Comparison of ENCODE assay signal across 31 mouse cellular contexts in genomic region chr2:69341506-69341905, GRCm38 (mm10). TPM values are rescaled to one million over a fixed set of nuclear protein-coding genes. Genes with fewer than 3 reads are reported as not detected.
A peak's percentile ranks its signal among the peaks of the same experiment; 100 is the strongest.
DNase-seq lines count a peak whose midpoint lies in the region; ATAC-seq lines count a peak whose summit lies in the region.
"Had no signal": no experiment of that assay in that cellular context is flagged by ENCODE, and none has a peak within 500 bp of the region (broad histone marks: within the 10 kb centered on the region; RNA-seq: fewer than 3 reads in every experiment).

No protein-coding gene starts in this region.

- H3K27me3 ChIP-seq in liver, embryonic 13.5 days = no peaks in the 10 kb centered on the region
- no peaks in the 10 kb centered on the region for H3K27me3 ChIP-seq in liver, embryonic 11.5 days (replicated peaks; ENCODE audit: control insufficient read depth, insufficient read depth, low read length)
- H3K27me3 ChIP-seq in liver, embryonic 15.5 days = no peaks in the 10 kb centered on the region
- no peaks in the 10 kb centered on the region for H3K27me3 ChIP-seq in forebrain, embryonic 13.5 days
- H3K27me3 ChIP-seq: embryonic facial prominence, embryonic 13.5 days; forebrain, embryonic 12.5 days; heart, embryonic 13.5 days had no signal

- WGBS in liver, embryonic 13.5 days (ENCODE audit: insufficient replicate concordance) = 79% methylated on average over 6 of the region's 6 CpGs
- 86% methylated on average over 6 of the region's 6 CpGs for WGBS in liver, embryonic 11.5 days
- WGBS in liver, embryonic 15.5 days (ENCODE audit: insufficient replicate concordance) = 69% methylated on average over 6 of the region's 6 CpGs
- WGBS in forebrain, embryonic 13.5 days = 89% methylated on average over 6 of the region's 6 CpGs

- H3K36me3 ChIP-seq in liver, embryonic 13.5 days = no peaks in the 10 kb centered on the region
- no peaks in the 10 kb centered on the region for H3K36me3 ChIP-seq in liver, embryonic 11.5 days (ENCODE audit: control insufficient read depth, insufficient read depth, low read length)
- no peaks in the 10 kb centered on the region for H3K36me3 ChIP-seq in liver, embryonic 15.5 days (replicated peaks)
- no peaks in the 10 kb centered on the region for H3K36me3 ChIP-seq in forebrain, embryonic 13.5 days (ENCODE audit: poor library complexity, severe bottlenecking)
- H3K36me3 ChIP-seq: embryonic facial prominence, embryonic 10.5 days; embryonic facial prominence, embryonic 13.5 days; forebrain, embryonic 12.5 days; heart, embryonic 10.5 days; heart, embryonic 13.5 days had no signal

- DNase-seq in heart, adult 11 months = peak; percentile 76
- DNase-seq in heart, adult 8-10 months (ENCODE audit: low spot score) = no peak
- DNase-seq in liver, embryonic 13.5 days = no peak
- no peak for DNase-seq in liver, embryonic 11.5 days (ENCODE audit: low spot score)
- DNase-seq: adrenal gland, adult 8-10 months; adrenal gland, postnatal 25 days; cerebellum, adult 11-12 months; cerebellum, adult 8-10 months; cerebellum, postnatal 10 days; cerebellum, postnatal 36 days; embryo, embryonic 11 days; gastrocnemius, adult 2 months; gastrocnemius, postnatal 14 days; heart, adult 18-20 months; heart, postnatal 14 days; heart, postnatal 4 days had no signal

- no peak for ATAC-seq in liver, embryonic 13.5 days (ENCODE audit: low read depth)
- no peak for ATAC-seq in liver, embryonic 11.5 days (replicated peaks; ENCODE audit: low FRiP score)
- ATAC-seq in liver, embryonic 15.5 days (ENCODE audit: insufficient read depth) = no peak
- ATAC-seq in forebrain, embryonic 13.5 days = no peak
- ATAC-seq: activated CD4-positive, CD25-positive, alpha-beta regulatory T cell, adult 4 months; forebrain, embryonic 16.5 days; hindbrain, postnatal 0 days had no signal

- H3K4me1 ChIP-seq in liver, embryonic 13.5 days (replicated peaks) = peaks cover 2% of the 10 kb centered on the region; the same call in 1 of the 2 replicates
- H3K4me1 ChIP-seq in liver, embryonic 11.5 days (replicated peaks; ENCODE audit: control insufficient read depth, insufficient read depth, low read length) = no peaks in the 10 kb centered on the region; the same call in 1 of the 2 replicates
- no peaks in the 10 kb centered on the region for H3K4me1 ChIP-seq in liver, embryonic 15.5 days (replicated peaks)
- H3K4me1 ChIP-seq in forebrain, embryonic 13.5 days = no peaks in the 10 kb centered on the region
- H3K4me1 ChIP-seq: embryonic facial prominence, embryonic 10.5 days; embryonic facial prominence, embryonic 13.5 days; forebrain, embryonic 12.5 days; heart, embryonic 10.5 days; heart, embryonic 13.5 days had no signal

- no peak overlapping the region for H3K9ac ChIP-seq in liver, embryonic 13.5 days
- no peak overlapping the region for H3K9ac ChIP-seq in liver, embryonic 11.5 days (ENCODE audit: low read depth, low read length)
- no peak overlapping the region for H3K9ac ChIP-seq in liver, embryonic 15.5 days
- H3K9ac ChIP-seq in forebrain, embryonic 13.5 days = no peak overlapping the region
- H3K9ac ChIP-seq: embryonic facial prominence, embryonic 13.5 days; forebrain, embryonic 12.5 days; heart, embryonic 13.5 days; hindbrain, embryonic 14.5 days had no signal

- H3K4me3 ChIP-seq in liver, embryonic 13.5 days (replicated peaks) = no peak overlapping the region
- no peak overlapping the region for H3K4me3 ChIP-seq in liver, embryonic 11.5 days (ENCODE audit: low read depth, low read length)
- peak overlapping the region; percentile 8; the same call in 1 of the 2 replicates for H3K4me3 ChIP-seq in liver, embryonic 15.5 days (replicated peaks)
- H3K4me3 ChIP-seq in forebrain, embryonic 13.5 days = no peak overlapping the region
- H3K4me3 ChIP-seq: embryonic facial prominence, embryonic 10.5 days; embryonic facial prominence, embryonic 13.5 days; erythroblast, embryonic 14.5 days; forebrain, embryonic 12.5 days; gastrocnemius, adult 2 months; heart, embryonic 10.5 days; heart, embryonic 13.5 days had no signal

- no peak overlapping the region for H3K4me2 ChIP-seq in liver, embryonic 13.5 days
- H3K4me2 ChIP-seq in liver, embryonic 11.5 days = no peak overlapping the region
- peak overlapping the region; percentile 40 for H3K4me2 ChIP-seq in liver, embryonic 15.5 days
- H3K4me2 ChIP-seq in forebrain, embryonic 13.5 days = no peak overlapping the region
- H3K4me2 ChIP-seq: embryonic facial prominence, embryonic 13.5 days; forebrain, embryonic 12.5 days; heart, embryonic 13.5 days; hindbrain, embryonic 14.5 days had no signal

- no peaks in the 10 kb centered on the region for H3K9me3 ChIP-seq in liver, embryonic 13.5 days (replicated peaks)
- no peaks in the 10 kb centered on the region for H3K9me3 ChIP-seq in liver, embryonic 11.5 days (ENCODE audit: control insufficient read depth, low read length)
- H3K9me3 ChIP-seq in liver, embryonic 15.5 days (replicated peaks) = no peaks in the 10 kb centered on the region
- H3K9me3 ChIP-seq in forebrain, embryonic 13.5 days (replicated peaks) = no peaks in the 10 kb centered on the region
- H3K9me3 ChIP-seq: embryonic facial prominence, embryonic 10.5 days; embryonic facial prominence, embryonic 13.5 days; forebrain, embryonic 12.5 days; heart, embryonic 10.5 days; heart, embryonic 13.5 days had no signal

- H3K27ac ChIP-seq in liver, embryonic 13.5 days = peak overlapping the region; percentile 43; the same call in 1 of the 2 replicates
- H3K27ac ChIP-seq in liver, embryonic 11.5 days (ENCODE audit: low read depth, low read length) = no peak overlapping the region
- H3K27ac ChIP-seq in liver, embryonic 15.5 days (replicated peaks) = peak overlapping the region; percentile 70; the same call in 1 of the 2 replicates
- no peak overlapping the region for H3K27ac ChIP-seq in forebrain, embryonic 13.5 days
- H3K27ac ChIP-seq: embryonic facial prominence, embryonic 10.5 days; embryonic facial prominence, embryonic 13.5 days; forebrain, embryonic 12.5 days; gastrocnemius, adult 2 months; heart, embryonic 10.5 days; heart, embryonic 13.5 days; hindbrain, embryonic 14.5 days; hindbrain, postnatal 0 days had no signal

RNA-seq across cellular contexts. Expression of gene Abcb11, which starts 0.9 kb away (rescaled TPM):
- total RNA-seq in heart, adult 8-10 months (2022) = not detected
- 2.3 and 3.0 TPM in 2 replicates for polyA plus RNA-seq in liver, embryonic 13.5 days (2015; fragmentation: Nextera tagmentation; extraction: Ambion mirVana)
- 1.0 and 1.2 TPM in 2 replicates for polyA plus RNA-seq in liver, embryonic 11.5 days (2014; fragmentation: Nextera tagmentation; extraction: Ambion mirVana)
- polyA plus RNA-seq in liver, embryonic 15.5 days (2015; fragmentation: Nextera tagmentation; extraction: Ambion mirVana) = 12.5 and 14.0 TPM in 2 replicates
- 0.04 TPM in 1 of 2 replicates, not detected in the other for polyA plus RNA-seq in forebrain, embryonic 13.5 days (2015; fragmentation: Nextera tagmentation; extraction: Ambion mirVana)
- total RNA-seq: gastrocnemius, adult 2 months; gastrocnemius, postnatal 14 days; heart, adult 18-20 months; heart, postnatal 14 days; heart, postnatal 4 days; hindbrain, postnatal 0 days had no signal
- polyA plus RNA-seq: cortical plate, adult 2 months; embryonic facial prominence, embryonic 10.5 days; embryonic facial prominence, embryonic 13.5 days; erythroblast, embryonic 14.5 days; forebrain, embryonic 12.5 days had no signal

RNA-seq across cellular contexts. Expression of gene Dhrs9, which starts 38.7 kb away (rescaled TPM):
- total RNA-seq in heart, adult 8-10 months (2022) = under 1 TPM in 3 of 4 experiments, not detected in 1; 0.05 to 0.19 (median 0.11) TPM
- 0.10 TPM in 2 replicates for polyA plus RNA-seq in liver, embryonic 13.5 days (2015; fragmentation: Nextera tagmentation; extraction: Ambion mirVana)
- 0.05 TPM in 1 of 2 replicates, not detected in the other for polyA plus RNA-seq in liver, embryonic 11.5 days (2014; fragmentation: Nextera tagmentation; extraction: Ambion mirVana)
- polyA plus RNA-seq in liver, embryonic 15.5 days (2015; fragmentation: Nextera tagmentation; extraction: Ambion mirVana) = 0.23 and 0.24 TPM in 2 replicates
- not detected in 2 replicates for polyA plus RNA-seq in forebrain, embryonic 13.5 days (2015; fragmentation: Nextera tagmentation; extraction: Ambion mirVana)
- total RNA-seq: gastrocnemius, adult 2 months; gastrocnemius, postnatal 14 days; hindbrain, postnatal 0 days had no signal
- polyA plus RNA-seq: activated CD4-positive, CD25-positive, alpha-beta regulatory T cell, adult 4 months; brain, embryonic 14.5 days; cortical plate, adult 2 months; embryonic facial prominence, embryonic 10.5 days; embryonic facial prominence, embryonic 13.5 days; erythroblast, embryonic 14.5 days; forebrain, embryonic 12.5 days; forebrain, embryonic 16.5 days; heart, embryonic 10.5 days; heart, embryonic 13.5 days; hindbrain, embryonic 11.5 days; hindbrain, embryonic 14.5 days; hindbrain, postnatal 0 days had no signal

Comparison
In these comparisons a context has a peak if more than half of its experiments do, and no peak if none do; other contexts are left out.
1. H3K27ac ChIP-seq: peak in liver, embryonic 13.5 days (single experiment) and liver, embryonic 15.5 days (single experiment); none in liver, embryonic 11.5 days (single experiment) and forebrain, embryonic 13.5 days (single experiment).